Mouse (Mus musculus): ENCODE results near the gene Fhad1.

DNA sequence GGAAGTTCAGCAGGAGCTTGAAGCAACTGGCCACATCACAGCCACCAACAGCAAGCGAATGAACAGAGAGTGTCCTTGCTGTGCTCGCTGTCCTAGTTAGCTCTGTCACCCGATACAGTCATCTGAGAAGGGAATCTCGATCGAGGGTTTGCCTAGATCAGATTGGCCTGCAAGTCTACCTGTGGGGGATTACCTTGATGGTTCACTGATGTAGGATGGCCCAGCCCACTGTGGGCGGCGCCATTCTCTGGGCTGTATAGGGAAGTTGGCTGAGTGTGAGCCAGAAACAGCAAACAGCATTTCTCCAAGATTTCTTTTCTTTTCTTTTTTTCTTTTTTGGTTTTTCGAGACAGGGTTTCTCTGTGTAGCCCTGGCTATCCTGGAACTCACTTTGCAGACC is 150.4 kb downstream of the Fhad1 start:
- no peak for TF ChIP-seq CTCF (IDR thresholded peaks at IDR 0.05; ENCODE audit: low read depth)
- no peak for TF ChIP-seq EP300 (IDR thresholded peaks at IDR 0.05; ENCODE audit: low read depth)

Measured in liver, embryonic 14.5 days (tissue).